Mouse (Mus musculus): ENCODE measurements around the gene Kdm5d. TPM values are rescaled to one million over a fixed set of nuclear protein-coding genes. Genes with fewer than 3 reads are reported as not detected.

Kdm5d gene
- 10 to 100 TPM in 1 of 2 experiments, not detected in 1; 27.5 TPM for total RNA-seq (2021)
- long read RNA-seq, experiment 1, partial matches to known transcripts: 1 of 1 reads
- long read RNA-seq, experiment 1, other reads (novel, unspliced or antisense): 0 of 1 reads
- long read RNA-seq, experiment 2: 0 reads

- DNase-seq (ENCODE audit: low spot score in 2 of 2): peak in 1 of 2 experiments; percentile 5
Observed at GRCm38 (mm10) chrY:897393-898227, at the start of gene Kdm5d. TSS of gene Kdm5d (plus strand) at chrY:897788.

- DNase-seq (ENCODE audit: low spot score in 2 of 2): no peak
Observed at GRCm38 (mm10) chrY:872404-872803, 25.2 kb upstream of the Kdm5d start.

DNA sequence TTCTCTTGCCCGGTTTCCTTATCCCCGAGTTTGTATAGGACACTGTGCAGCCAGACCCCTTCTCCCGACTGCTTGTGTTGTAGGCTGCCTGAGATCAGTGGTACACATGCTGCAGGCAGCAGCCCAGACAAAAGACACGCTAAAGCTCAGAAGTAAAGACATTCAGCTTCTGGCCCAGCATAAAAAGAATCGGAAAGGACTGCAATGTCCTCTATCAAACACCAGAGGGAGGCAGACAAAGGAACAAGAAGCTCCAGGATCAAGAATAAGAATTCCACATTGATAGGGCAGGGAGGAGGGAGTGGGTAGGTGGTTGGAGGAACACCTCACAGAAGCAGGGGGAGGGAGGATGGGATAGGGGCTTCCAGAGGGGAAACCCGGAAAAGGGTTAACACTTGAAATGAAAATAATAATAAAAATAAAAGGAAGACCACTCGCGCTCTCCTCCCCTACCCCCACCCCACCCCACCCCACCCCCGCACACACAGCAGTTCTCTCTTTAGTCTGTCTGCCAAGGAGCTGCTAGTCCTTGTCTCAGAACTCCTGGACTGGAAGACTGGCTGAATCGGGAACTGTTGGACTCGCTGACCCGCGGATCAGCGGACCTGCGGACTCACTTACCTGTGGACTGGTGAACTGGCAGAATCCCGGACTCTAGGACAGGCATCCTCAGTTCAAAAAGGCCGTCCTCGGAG, 24.6 kb upstream of the Kdm5d start:
- no peak for DNase-seq (ENCODE audit: low spot score in 2 of 2)

Small RNA genes within 50 kb of the gene (microRNA-seq; reads per million reads assigned to microRNA genes)
- gene Gm47281: not detected

Other genes with a start within 250 kb of the Kdm5d start
- not detected for gene Zfy1, start 100.4 kb upstream of the Kdm5d start, total RNA-seq (2021)
- not detected for gene Uba1y, start 79.1 kb upstream of the Kdm5d start, total RNA-seq (2021)
- 100 to 1,000 TPM in 1 of 2 experiments, not detected in 1; 109 TPM for gene Eif2s3y, start 112.8 kb downstream of the Kdm5d start, total RNA-seq (2021)